Mouse (Mus musculus) forebrain, embryonic 14.5 days (tissue): ENCODE measurements around the gene Uck2. TPM values are rescaled to one million over a fixed set of nuclear protein-coding genes. Genes with fewer than 3 reads are reported as not detected.

Source experiments
- ATAC-seq: fragments of 200-750 bp; cut with Nextera tagmentation; 2 replicates; pipeline ENCODE4 v1.8.0; 2017; ENCODE audit warnings: mild to moderate bottlenecking, moderate library complexity
- DNase-seq: peaks from one replicate; pipeline ENCODE4 v3.0.0-alpha.2; 2015; ENCODE audit warnings: low spot score
- H3K27ac ChIP-seq: fragments of 300-500 bp; sonication (generic); 2 replicates; pipeline ENCODE4 v1.5.1; 2014; ENCODE audit warnings: low read depth, mild to moderate bottlenecking, control low read depth, low read length, moderate library complexity
- H3K27me3 ChIP-seq: fragments of 300-500 bp; sonication (generic); replicated peaks from 2 replicates; pipeline ENCODE4 v1.6.1; 2014; ENCODE audit warnings: low read length, control low read depth, mixed read lengths; ENCODE audit not compliant: control insufficient read depth, insufficient read depth
- H3K36me3 ChIP-seq: fragments of 300-500 bp; sonication (generic); 2 replicates; pipeline ENCODE4 v1.6.1; 2014; ENCODE audit warnings: low read length, control low read depth; ENCODE audit not compliant: control insufficient read depth, insufficient read depth
- H3K4me1 ChIP-seq: fragments of 300-500 bp; sonication (generic); 2 replicates; pipeline ENCODE4 v1.6.1; 2014; ENCODE audit warnings: antibody characterized with exemption, low read length, control low read depth; ENCODE audit not compliant: control insufficient read depth, insufficient read depth
- H3K4me2 ChIP-seq: fragments of 300-500 bp; sonication (generic); 2 replicates; pipeline ENCODE4 v1.6.1; 2014; ENCODE audit warnings: mild to moderate bottlenecking, control low read depth, low read length
- H3K4me3 ChIP-seq: fragments of 300-500 bp; sonication (generic); 2 replicates; pipeline ENCODE4 v1.5.1; 2014; ENCODE audit warnings: low read depth, low read length, control low read depth
- H3K9ac ChIP-seq: fragments of 300-500 bp; sonication (generic); 2 replicates; pipeline ENCODE4 v1.6.1; 2014; ENCODE audit warnings: mild to moderate bottlenecking, low read length, control low read depth, moderate library complexity
- H3K9me3 ChIP-seq: fragments of 300-500 bp; sonication (generic); replicated peaks from 2 replicates; pipeline ENCODE4 v1.6.1; 2016; ENCODE audit warnings: low read length, control low read depth, mixed read lengths; ENCODE audit not compliant: control insufficient read depth
- WGBS: fragments of 180-500 bp; shearing (Covaris S2); extraction: QIAGEN DNeasy Blood & Tissue Kit; methylation state at CpG from one replicate; pipeline ENCODE4 v1.1.7; 2014; 5-methylcytosine and 5-hydroxymethylcytosine counted together
- microRNA-seq: library from miRNA; unstranded; fragments of <30 nt; microRNA quantifications from one replicate; pipeline ENCODE4, GENCODE M21; 2016
- polyA plus RNA-seq: library from polyadenylated mRNA; unstranded; fragments of >200 nt; fragmentation: Nextera tagmentation; extraction: Ambion mirVana; gene quantifications from 2 replicates; pipeline ENCODE4 v1.2.1, GENCODE M21; 2014

Uck2 gene
- polyA plus RNA-seq, 1 experiment from 2014 or later: 54.1 TPM

DNA sequence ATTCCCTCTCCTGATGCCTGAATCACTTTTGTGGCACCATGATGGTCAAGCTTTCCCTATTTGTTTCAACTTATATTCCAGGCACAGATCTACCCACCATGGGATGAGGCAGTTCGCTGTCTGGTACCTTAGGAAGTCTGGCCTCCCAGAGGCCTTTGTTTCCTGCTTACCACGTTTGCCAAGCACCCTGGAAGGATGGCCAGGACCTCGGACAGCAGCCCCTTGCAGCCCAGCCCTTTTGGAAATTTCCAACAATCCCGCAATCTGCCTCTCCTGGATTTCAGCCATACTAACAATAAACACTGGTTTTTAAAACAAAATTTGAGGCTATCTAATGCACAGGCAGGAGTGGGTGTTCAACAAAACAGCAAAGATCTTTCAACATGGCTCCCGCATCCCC lies 97.3 kb downstream of the Uck2 start:
- peaks cover 1% of the 10 kb centered on the region; the same call in 1 of the 2 replicates for H3K4me1 ChIP-seq
- H3K4me2 ChIP-seq: no peak overlapping the region
- 41% methylated on average over 5 of the region's 5 CpGs for WGBS
- H3K27me3 ChIP-seq: no peaks in the 10 kb centered on the region
- no peak for ATAC-seq
- no peak overlapping the region for H3K9ac ChIP-seq
- no peak overlapping the region for H3K4me3 ChIP-seq
- no peak overlapping the region for H3K27ac ChIP-seq
- DNase-seq: no peak
- H3K36me3 ChIP-seq: no peaks in the 10 kb centered on the region
- H3K9me3 ChIP-seq: no peaks in the 10 kb centered on the region

DNA sequence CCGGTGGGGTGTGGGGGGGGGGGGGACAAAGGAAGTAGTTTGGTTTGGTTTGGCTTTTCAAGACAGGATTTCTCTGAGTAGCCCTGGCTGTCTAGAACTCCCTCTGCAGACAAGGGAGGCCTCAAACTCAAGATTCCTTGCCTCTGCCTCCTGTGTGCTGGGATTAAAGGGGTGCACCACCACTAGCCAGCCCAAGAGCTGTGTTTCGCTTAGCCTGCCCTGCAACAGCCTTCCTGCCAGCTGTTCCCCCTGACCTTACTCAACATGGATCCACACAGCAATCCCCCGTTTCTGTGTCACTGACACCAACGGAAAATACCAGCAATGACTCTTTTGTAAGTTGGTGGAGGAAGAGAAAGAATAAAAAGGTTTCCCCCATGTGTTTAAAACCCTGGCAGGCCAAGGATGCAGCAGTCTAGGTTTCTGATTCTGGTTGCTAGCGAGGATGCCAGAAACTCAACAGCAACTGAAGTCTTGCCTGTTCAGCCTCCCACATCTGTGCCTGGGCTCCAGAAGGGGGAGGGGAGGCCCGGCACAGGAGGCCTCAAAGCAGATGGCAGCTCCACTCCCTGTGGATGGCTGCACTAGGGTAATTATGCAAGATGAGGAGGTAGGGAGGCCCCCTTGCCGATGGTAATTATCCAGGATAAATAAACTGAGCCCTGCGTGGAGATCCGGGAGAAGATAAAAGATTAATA lies 103.1 kb downstream of the Uck2 start:
- H3K4me3 ChIP-seq: no peak overlapping the region
- H3K27ac ChIP-seq: peak overlapping the region; percentile 30; the same call in 1 of the 2 replicates

More for the DNA sequence above, 103.1 kb downstream of the Uck2 start:
- WGBS: 24% methylated on average over 9 of the region's 9 CpGs
- H3K4me2 ChIP-seq: no peak overlapping the region
- H3K27me3 ChIP-seq: no peaks in the 10 kb centered on the region
- DNase-seq (peak; percentile 85), ATAC-seq (peak; percentile 98)
- no peaks in the 10 kb centered on the region for H3K9me3 ChIP-seq
- H3K36me3 ChIP-seq: no peaks in the 10 kb centered on the region
- H3K9ac ChIP-seq: no peak overlapping the region
- H3K4me1 ChIP-seq: peaks cover 7% of the 10 kb centered on the region

Small RNA genes lying within 50 kb of the gene (microRNA-seq; reads per million reads assigned to microRNA genes)
- gene Mir6347: not detected

Other genes starting within 250 kb of the Uck2 start
- 81.7 and 84.0 TPM in 2 replicates for gene Tmco1, start 23.1 kb upstream of the Uck2 start, polyA plus RNA-seq
- 20.9 and 21.2 TPM in 2 replicates for gene Aldh9a1, start 64.7 kb upstream of the Uck2 start, polyA plus RNA-seq
- gene Mgst3, start 108.5 kb upstream of the Uck2 start, polyA plus RNA-seq: 128 and 138 TPM in 2 replicates
- not detected in 2 replicates for gene Lrrc52, start 181.5 kb upstream of the Uck2 start, polyA plus RNA-seq